Mouse (Mus musculus) urinary bladder, postnatal 36 days (tissue): ENCODE measurements around the gene Dmc1.

Experiments
- DNase-seq, 2 experiments: peaks; one replicate each; pipeline ENCODE4 v3.0.0; 2022; ENCODE audit warnings: low spot score in 2 of 2, mixed read lengths in 1 of 2

Dmc1 gene

GRCm38 (mm10) chr15:79604990-79605665, at the start of gene Dmc1:
TSS of gene Dmc1 (minus strand) at chr15:79605109.
- DNase-seq, result peak in 1 of 2 experiments; percentile 30

- no peak for DNase-seq
These were observed 46.6 kb upstream of the Dmc1 start for GRCm38 (mm10) chr15:79651481-79651880.

GRCm38 (mm10) chr15:79650569-79650968, 45.7 kb upstream of the Dmc1 start:
- no peak for DNase-seq

- DNase-seq, result no peak
These were observed 43.2 kb upstream of the Dmc1 start for GRCm38 (mm10) chr15:79648130-79648529.

GRCm38 (mm10) chr15:79645483-79645882, 40.6 kb upstream of the Dmc1 start:
- DNase-seq, result no peak

- no peak for DNase-seq
These were observed 36.4 kb upstream of the Dmc1 start for GRCm38 (mm10) chr15:79641135-79641817.

GRCm38 (mm10) chr15:79630471-79630870, 25.6 kb upstream of the Dmc1 start:
- DNase-seq, result no peak

- no peak for DNase-seq
These were observed 15.0 kb upstream of the Dmc1 start for GRCm38 (mm10) chr15:79619770-79620414.

- DNase-seq, result no peak
These were observed 13.5 kb upstream of the Dmc1 start for GRCm38 (mm10) chr15:79618456-79618855.

- no peak for DNase-seq
These were observed 12.2 kb upstream of the Dmc1 start for GRCm38 (mm10) chr15:79617135-79617534.

- no peak for DNase-seq
These were observed 11.8 kb upstream of the Dmc1 start for GRCm38 (mm10) chr15:79616729-79617128.

GRCm38 (mm10) chr15:79615501-79615900, 10.6 kb upstream of the Dmc1 start:
- no peak for DNase-seq

GRCm38 (mm10) chr15:79609226-79609625, 4.3 kb upstream of the Dmc1 start:
- DNase-seq, result no peak

GRCm38 (mm10) chr15:79608214-79608613, 3.3 kb upstream of the Dmc1 start:
- no peak for DNase-seq

- DNase-seq, result no peak
These were observed 2.8 kb upstream of the Dmc1 start for GRCm38 (mm10) chr15:79607757-79608156.

GRCm38 (mm10) chr15:79606161-79606560, 1.3 kb upstream of the Dmc1 start:
- DNase-seq, result no peak

GRCm38 (mm10) chr15:79600176-79600575, 4.7 kb downstream of the Dmc1 start:
- no peak for DNase-seq

- no peak for DNase-seq
These were observed 6.2 kb downstream of the Dmc1 start for GRCm38 (mm10) chr15:79598715-79599114.

- no peak for DNase-seq
These were observed 23.3 kb downstream of the Dmc1 start for GRCm38 (mm10) chr15:79581581-79581980.

GRCm38 (mm10) chr15:79577671-79578426, 27.1 kb downstream of the Dmc1 start:
- no peak for DNase-seq

GRCm38 (mm10) chr15:79576947-79577346, 28.0 kb downstream of the Dmc1 start:
- DNase-seq, result no peak

- no peak for DNase-seq
These were observed 29.2 kb downstream of the Dmc1 start for GRCm38 (mm10) chr15:79575543-79576222.
